Mouse (Mus musculus): ENCODE measurements around the gene Nme3. TPM values are rescaled to one million over a fixed set of nuclear protein-coding genes. Genes with fewer than 3 reads are reported as not detected.
"Not testable (repeated sequence)": the region's sequence is repeated elsewhere in the genome, so short reads cannot be mapped to it uniquely, and the experiment has no call there.

The Nme3 gene
- polyA plus RNA-seq, 1 experiment from 2014 or later, result 47.7 TPM

GRCm38 (mm10) chr17:24898041-24898854 is 1.9 kb downstream of the Nme3 start:
- DNase-seq (ENCODE audit: low spot score), result no peak

GRCm38 (mm10) chr17:24899153-24899552 is 2.9 kb downstream of the Nme3 start:
- DNase-seq (ENCODE audit: low spot score), result no peak

DNA sequence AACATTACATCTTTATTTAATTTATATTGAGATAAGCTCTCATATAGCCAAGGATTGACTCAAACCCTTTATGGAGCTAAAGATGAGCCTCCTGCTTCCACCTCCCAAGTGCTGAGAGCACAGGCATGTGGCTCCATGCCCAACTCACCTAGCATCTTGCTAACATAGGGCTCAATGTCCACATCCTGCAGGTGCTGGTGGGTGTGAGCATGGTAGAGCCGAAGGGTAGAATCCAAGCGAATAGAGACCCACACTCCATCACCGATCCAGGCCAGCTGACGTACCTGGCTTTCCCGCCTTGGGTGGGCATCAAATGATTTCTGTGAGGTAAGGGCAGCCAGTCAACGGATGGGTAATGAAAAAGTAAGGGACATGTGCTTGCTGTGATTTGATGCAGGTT is 3.7 kb downstream of the Nme3 start:
- DNase-seq (ENCODE audit: low spot score), result no peak

DNA sequence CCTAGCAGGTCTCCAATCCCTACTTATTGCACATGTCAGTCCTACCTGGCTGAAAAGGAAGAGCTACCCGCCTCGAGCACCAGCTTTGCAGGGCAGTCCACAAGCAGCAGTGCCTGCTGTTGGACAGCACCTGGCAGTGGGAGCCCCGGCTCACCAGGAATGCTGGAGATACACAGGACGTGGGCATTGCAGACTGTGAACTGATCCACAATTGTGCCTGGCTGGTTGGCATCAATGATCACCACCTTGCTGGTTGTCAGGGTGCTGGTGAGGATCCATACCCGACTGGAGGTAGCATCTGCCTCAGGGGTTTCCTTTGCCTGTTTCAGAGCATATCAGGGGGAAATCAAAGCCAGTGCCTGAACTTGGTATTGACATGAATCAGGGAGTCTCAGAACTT is 5.8 kb downstream of the Nme3 start:
- no peak for DNase-seq (ENCODE audit: low spot score)

DNA sequence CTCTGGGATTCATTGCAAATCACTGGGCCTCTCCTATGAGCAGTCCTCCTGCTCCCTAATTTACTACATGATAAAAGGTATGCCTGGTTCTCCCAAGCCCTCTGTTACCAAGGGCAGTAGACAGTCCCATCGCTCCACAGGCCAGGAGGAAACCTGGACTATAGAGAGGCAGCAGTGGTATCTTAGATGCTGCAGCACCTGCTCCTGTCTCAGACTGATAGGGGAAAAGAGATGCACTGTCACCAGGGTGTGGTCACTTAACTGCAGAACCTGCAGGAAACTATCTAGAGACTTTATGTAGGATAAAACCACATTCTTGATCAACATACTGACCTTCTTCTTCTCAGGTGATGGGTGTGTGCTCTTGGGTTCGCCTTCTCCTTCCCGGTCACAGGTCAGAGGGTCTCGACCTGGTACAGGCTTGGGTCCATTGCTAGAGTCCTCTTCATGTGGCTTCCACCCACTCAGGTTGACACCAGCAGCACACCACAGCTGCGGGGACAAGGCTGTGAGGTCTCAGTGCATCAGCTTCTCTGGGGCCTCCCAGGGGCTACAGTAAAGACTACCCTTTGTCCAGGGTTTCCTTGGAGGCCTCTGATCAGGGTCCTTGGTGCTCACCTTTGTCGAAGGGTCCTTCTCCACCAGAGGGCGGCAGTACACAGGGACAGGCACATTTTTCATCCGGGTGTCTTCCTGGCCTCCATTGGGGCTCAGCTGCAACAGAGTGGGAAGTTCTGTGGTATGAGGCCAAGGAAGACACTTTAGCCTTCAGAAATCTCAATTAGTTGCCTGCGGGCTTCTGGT is 6.6 kb downstream of the Nme3 start:
- DNase-seq (ENCODE audit: low spot score), result no peak

DNA sequence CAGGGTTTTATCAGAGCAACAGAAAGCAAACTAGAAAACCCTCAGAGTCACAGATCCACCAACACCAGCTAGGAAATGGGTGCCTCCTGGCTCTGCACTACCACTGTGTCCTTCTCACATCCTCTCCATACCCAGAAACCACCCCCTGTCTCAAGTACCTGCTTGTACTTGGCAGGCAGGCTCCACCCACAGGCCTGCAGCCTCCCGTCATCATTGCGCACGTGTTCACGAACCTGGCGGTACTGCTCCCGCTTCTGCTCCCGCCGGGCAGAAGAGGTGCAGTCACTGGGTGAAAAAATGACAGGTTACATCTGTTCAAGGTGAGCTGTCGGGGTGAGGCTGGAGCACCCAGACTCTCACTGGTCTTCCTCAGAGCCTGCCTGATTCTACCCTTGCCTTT is 7.5 kb downstream of the Nme3 start:
- DNase-seq (ENCODE audit: low spot score), result no peak

- no peak for DNase-seq (ENCODE audit: low spot score)
Measured at GRCm38 (mm10) chr17:24907591-24907990, 11.3 kb downstream of the Nme3 start.

DNA sequence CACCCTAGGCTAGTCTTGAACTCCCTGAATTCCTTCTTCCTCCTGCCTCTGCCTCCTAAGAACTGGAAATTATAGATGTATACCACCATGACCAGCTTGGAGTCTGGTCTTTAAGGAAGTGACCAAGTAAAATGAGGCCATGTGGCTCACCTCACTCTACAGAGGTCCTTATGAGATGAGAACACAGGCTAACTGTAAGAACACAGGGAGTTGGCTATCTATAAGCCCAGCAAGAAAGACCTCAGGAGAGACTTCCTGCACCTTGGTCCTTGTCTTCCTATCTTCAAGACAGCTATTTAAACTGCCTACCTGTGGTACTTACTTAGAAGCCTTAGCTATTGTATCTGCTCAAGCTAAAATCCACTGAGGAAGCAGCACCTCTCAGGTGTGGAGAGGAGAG is 17.7 kb downstream of the Nme3 start:
- DNase-seq (ENCODE audit: low spot score), result no peak

- no peak for DNase-seq (ENCODE audit: low spot score)
Measured at GRCm38 (mm10) chr17:24923246-24923645, 26.9 kb downstream of the Nme3 start.

DNA sequence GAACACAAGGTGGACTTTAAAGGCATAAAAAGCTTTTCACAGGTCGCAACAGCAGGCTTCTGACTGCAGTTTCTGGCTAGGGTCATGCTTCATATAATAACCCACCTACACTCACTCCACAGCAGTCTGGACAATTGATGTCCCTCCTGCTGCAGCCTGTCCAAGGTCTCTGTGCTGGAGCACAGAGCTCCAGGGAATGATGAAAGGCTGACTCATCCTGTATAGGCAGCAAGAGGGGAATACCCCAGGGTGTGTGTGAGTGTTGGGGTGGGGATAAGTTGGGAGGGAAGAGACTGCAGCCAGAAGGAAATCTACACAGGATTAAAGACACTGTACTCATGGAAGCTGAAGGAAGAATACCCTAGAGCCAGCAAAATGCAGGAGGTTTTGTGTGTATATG is 33.2 kb downstream of the Nme3 start:
- no peak for DNase-seq (ENCODE audit: low spot score)

- no peak for DNase-seq (ENCODE audit: low spot score)
Measured at GRCm38 (mm10) chr17:24932431-24932830, 36.1 kb downstream of the Nme3 start.

DNA sequence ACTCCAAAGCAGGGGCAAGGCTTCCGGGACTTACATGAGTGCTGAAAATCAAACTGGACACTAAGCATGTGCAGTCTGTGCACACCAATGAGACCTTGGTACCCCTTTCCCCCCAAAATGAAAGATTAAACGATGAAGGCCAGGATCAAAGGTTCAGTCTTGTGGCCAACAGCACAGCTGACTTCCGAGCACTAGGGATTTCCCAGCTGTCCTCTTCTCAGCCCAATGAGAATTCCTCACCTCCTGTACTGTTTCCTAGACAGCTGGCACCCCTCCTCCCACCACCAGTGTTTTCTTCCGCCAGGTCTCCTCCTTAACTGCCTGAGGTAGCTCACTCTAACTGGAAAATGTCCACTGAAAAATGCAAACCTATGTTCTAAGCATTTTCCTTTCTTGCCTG is 36.9 kb downstream of the Nme3 start:
- DNase-seq (ENCODE audit: low spot score), result no peak

DNA sequence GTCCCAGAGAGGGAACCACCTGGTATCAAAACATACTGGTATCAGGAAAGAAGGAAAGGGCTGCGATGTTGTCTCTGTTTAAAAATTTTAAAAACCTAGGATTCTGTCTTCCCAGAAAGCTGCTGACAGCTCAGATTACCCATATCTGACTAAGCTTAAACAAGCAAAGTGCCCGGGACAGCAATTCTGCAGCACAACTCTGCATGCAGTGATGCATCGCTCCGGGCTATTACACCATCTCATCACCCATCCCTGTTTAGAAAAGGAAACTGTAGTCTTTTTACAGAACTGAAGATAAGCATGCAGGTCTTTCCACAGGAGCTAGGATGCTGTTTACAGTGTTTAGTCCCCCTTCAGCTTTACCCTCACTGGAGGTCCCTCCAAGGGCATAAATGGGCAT is 38.6 kb downstream of the Nme3 start:
- no peak for DNase-seq (ENCODE audit: low spot score)

DNA sequence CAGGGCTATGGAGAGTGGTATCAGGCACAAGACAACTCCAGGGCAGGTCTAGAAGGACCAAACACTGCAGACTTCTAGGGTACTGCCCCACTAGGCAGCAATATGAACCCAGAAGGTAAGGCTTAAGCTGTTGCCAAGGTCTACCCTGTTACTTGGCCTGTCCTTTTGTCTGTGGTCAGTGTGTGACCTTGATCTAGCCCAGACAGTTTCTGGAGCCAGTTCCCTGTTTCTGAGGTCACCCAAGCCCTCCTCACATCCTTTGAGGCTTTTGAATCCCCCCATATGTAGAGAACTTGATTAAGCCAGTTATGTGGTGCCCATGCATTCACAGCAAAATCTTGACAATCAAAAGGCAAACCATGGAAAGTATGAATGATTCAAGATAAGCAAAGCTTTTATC is 39.4 kb downstream of the Nme3 start:
- DNase-seq (ENCODE audit: low spot score), result no peak

DNA sequence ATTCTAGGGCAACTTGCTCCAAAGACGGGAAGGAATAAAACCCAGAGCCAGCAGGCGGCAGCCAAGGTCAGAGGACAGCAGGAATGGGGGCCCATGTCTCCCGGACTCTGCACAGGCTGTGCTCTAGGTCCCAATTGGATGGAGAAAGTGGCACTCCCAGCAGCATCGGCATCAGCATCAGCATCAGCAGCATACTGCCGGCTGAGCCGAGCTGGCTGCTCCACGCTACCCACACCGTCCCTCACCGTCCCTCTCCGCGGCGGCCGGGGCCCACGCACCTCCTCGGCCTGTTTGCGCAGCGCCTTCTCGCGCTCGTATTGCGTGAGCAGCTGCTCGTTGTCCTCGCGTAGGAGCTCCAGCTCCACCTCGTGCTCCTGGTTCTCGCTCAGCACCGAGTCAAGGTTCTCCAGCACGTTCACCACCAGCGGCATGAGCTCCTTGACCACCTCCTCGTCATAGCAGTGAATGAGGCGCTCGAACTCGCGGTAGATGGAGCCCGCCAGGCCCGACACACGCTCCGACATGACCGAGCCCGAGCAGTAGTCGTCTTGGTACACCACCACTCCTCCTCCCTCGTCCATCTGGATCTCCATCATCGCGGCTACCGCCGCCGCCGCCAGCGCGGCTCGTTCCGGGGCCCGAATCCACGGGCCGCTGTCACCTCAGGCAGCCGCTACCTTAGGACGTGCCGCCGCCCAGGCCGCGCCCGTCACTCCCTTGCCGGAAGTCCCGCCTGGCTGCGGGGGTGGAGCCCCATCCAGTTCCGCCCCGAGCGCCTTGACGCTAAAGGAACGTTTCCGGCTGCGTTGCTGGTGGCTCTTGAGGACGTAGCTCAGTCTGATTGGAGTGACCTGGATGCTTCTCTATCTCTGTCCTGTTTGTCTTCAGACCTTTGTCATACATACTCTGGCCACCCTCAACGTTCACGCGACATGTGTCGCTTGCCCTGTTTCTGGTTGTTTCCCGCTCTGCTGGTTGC is 40.2 kb downstream of the Nme3 start, which contains the start of gene Mapk8ip3:
TSS of gene Mapk8ip3 (minus strand) at position 719 of the 979 bp plus-strand sequence.
- DNase-seq (ENCODE audit: low spot score), result peak; percentile 93

- no peak for DNase-seq (ENCODE audit: low spot score)
Measured at GRCm38 (mm10) chr17:24937266-24937665, 41.0 kb downstream of the Nme3 start.

GRCm38 (mm10) chr17:24942453-24942852 is 46.2 kb downstream of the Nme3 start:
- peak; percentile 11 for DNase-seq (ENCODE audit: low spot score)

GRCm38 (mm10) chr17:24943036-24943435 is 46.7 kb downstream of the Nme3 start:
- DNase-seq (ENCODE audit: low spot score), result no peak

- not testable (repeated sequence) for DNase-seq (ENCODE audit: low spot score)
Measured at GRCm38 (mm10) chr17:24943589-24943988, 47.3 kb downstream of the Nme3 start.
